Mouse (Mus musculus) embryonic stem cell, embryonic (primary cell): ENCODE results near the gene Bag2.
"Not testable (repeated sequence)": the region's sequence is repeated elsewhere in the genome, so short reads cannot be mapped to it uniquely, and the experiment has no call there.

Source experiments
- CTCF ChIA-PET, 4 experiments: fragments of 300-600 bp in 2 of 4; fragments of 350-600 bp in 2 of 4; sonication (Branson Sonifier 250); formaldehyde crosslinking; loops; one replicate each; lab custom pipeline; 2022; ENCODE audit warnings: inconsistent platforms in 2 of 4; lab: Charles Lee
- POLR2A ChIA-PET, 4 experiments: fragments of 300-600 bp in 2 of 4; fragments of 350-600 bp in 2 of 4; sonication (Branson Sonifier 250); formaldehyde crosslinking; loops; one replicate each; lab custom pipeline; 2022; ENCODE audit warnings: antibody characterized with exemption in 4 of 4, inconsistent platforms in 1 of 4; lab: Charles Lee

The Bag2 gene

DNA sequence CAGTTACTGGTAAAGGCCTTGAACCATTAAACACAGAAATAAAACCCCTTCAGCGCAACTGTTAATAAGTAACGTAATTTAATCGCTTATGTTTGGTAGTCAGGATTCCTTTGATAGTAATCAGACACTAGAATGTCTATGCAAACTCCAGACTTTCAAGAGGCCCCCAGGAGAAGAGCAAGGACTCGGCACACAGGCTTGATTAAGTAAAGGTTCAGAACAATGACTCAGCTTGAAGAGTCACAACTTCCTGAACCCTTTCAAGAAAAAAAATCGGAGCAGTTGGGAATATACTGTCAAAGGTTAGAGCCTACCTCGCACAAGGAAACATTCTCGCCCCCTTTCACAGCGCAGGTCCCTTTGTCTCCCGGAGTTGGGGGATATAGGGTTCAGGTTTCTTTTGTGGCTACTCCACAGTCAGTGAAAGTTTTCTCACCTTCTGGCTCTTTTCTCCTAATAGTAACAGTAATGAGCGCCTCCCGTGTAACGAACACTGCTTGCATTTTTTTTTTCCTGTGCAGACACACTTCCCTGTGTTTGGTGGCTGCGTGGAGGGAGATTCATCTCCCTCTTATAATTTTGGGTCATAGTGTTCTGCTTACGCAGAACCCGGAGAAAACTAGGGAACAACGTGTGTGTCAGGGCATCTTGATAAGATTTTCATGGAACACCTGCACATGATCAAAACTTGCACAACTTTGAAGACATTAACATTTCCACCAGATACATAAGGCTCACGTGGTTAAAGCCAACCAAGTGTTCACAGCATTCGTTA, 1.1 kb downstream of the Bag2 start:
- POLR2A ChIA-PET, result interaction anchor here in 1 of 4 experiments (0.8 to 1.7 kb wide), 4 partner anchors 11 to 38 kb away, joined by 3 to 4 read pairs (median 4); no protein-coding TSS in a partner anchor
- CTCF ChIA-PET, result interaction anchor here in 1 of 4 experiments (0.9 kb wide), 1 partner anchor 14 kb away, joined by 3 read pairs; no protein-coding TSS in a partner anchor

DNA sequence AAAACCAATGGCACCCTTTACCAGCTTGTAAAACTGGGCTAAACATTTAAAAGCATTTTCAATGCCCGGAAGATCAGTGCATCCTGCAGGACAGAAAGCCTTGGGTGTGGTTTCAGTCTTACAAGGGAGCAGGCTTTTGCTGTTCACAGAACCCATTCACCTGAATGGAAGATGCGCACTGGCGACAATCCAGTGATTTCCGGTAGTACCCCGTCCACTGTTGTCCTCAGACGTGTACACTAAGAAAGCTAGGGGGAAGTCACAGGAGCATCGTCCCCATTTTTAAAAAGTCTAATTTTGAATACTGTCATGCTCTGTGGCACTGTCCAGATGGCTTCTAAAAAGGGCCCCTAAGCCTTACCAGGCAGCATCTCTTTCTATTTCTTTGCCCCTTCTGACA, 1.8 kb downstream of the Bag2 start:
- CTCF ChIA-PET, result interaction anchor here in 1 of 4 experiments (0.9 kb wide), 1 partner anchor 13 kb away, joined by 3 read pairs; no protein-coding TSS in a partner anchor
- POLR2A ChIA-PET, result interaction anchor here in 2 of 4 experiments (0.6 to 1.7 kb wide), 7 partner anchors 10 to 985 kb away, joined by 3 to 4 read pairs (median 3); no protein-coding TSS in a partner anchor

DNA sequence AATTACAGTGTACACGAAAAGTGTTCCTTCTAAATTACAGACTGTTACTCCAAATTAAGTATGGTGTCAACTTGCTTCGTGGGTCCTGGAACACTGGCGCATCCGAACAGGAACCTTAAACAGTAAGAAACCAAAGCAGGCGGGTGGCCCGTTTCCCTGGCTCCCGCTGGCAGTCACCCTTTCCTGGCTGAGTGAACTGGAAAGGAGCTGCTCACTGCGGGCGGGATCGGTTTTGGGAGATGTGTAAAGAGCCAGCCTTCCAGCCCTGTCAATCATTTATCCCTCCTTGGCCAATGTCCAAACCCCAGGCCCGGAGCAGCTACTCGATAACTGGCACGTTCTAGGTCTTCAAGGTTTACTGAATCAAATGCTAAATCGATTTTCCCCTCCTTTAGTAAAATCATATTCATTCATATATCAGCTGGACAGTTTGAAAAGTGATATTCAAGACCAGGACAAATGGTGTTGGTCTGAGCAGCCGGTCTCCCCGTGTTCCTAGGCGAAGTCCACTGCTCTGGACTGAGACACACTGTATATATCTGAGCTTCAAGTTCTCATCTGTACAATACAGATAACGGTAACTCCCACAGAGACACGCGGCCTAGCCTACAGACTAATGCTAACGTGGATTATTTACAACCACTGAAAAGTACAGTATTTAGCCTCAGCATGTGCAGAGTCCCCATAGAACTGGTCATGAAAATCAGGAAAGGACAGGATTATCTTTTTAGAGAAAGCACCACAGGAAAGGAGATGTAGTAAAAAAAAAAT, 2.4 kb downstream of the Bag2 start:
- ChIA-PET POLR2A (interaction anchor here in 2 of 4 experiments (0.6 to 1.7 kb wide), 6 partner anchors 10 to 986 kb away, joined by 3 to 4 read pairs (median 3); no protein-coding TSS in a partner anchor), CTCF (interaction anchor here in 1 of 4 experiments (0.9 kb wide), 1 partner anchor 13 kb away, joined by 3 read pairs; no protein-coding TSS in a partner anchor)

DNA sequence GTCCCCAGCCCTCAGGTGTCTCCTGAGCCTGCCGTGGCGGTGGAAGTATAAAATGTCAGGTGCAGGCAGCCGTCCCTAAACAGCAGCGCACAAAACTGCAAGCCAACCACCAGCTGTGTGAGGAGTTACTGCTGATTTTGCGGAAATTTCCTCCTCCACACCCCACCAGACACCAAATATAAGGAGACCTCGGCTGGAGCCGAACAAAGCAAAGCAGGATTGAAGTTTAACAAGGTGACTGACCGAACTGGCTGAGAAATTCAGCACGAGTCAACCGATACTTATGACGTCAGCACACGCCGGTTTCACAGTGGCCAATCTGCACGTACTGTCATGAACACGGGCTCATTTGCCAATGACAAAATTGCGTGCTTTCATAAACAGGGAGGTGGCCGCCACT, 3.5 kb downstream of the Bag2 start:
- CTCF ChIA-PET, result interaction anchor here in 2 of 4 experiments (0.8 to 2.5 kb wide), 3 partner anchors 11 to 15 kb away, joined by 3 to 10 read pairs (median 3); no protein-coding TSS in a partner anchor

DNA sequence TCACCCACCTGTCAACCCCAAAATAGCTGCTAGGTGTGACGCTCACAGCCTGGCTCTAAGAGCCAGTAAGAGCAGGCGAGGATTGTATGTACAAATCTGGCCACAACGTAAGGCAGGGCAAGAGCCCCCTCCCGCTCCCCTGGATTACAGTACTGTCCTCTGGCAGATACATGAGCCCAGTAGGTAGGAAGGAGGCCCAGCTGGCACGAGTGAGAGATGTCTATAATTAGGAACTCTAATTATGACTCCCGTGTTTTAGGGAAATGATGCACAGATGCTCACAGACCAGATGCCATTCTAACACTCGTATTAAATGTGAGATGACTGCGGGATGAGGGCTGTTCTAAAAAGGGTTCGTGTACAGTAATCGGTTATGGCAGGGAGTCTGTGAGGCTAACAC, 6.3 kb downstream of the Bag2 start:
- POLR2A ChIA-PET, result interaction anchor here in 1 of 4 experiments (1.2 kb wide), 1 partner anchor 19 kb away, joined by 4 read pairs; no protein-coding TSS in a partner anchor

More for the DNA sequence above, 3.5 kb downstream of the Bag2 start:
- POLR2A ChIA-PET, result interaction anchor here in 2 of 4 experiments (1.0 to 1.5 kb wide), 2 partner anchors 9 to 39 kb away, joined by 3 to 7 read pairs; no protein-coding TSS in a partner anchor

DNA sequence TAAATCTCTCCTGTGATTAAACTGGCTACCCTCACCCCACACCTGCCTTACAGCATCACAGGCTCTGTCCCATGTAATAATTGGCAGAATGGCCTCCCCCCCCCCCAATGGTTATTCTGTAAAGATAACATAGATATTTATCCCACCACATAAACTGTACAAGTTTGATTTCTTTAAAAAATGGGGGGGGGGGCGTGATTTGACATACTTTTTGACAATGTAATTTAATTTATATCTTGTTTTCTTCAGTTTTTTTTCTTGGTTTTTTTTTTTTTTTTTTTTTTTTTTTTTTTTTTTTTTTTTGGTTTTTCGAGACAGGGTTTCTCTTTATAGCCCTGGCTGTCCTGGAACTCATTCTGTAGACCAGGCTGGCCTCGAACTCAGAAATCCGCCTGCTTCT, 7.9 kb downstream of the Bag2 start:
- CTCF ChIA-PET, POLR2A ChIA-PET: not testable (repeated sequence)

More for the DNA sequence above, 6.3 kb downstream of the Bag2 start:
- CTCF ChIA-PET, result interaction anchor here in 1 of 4 experiments (1.2 kb wide), 1 partner anchor 9 kb away, joined by 4 read pairs; no protein-coding TSS in a partner anchor

DNA sequence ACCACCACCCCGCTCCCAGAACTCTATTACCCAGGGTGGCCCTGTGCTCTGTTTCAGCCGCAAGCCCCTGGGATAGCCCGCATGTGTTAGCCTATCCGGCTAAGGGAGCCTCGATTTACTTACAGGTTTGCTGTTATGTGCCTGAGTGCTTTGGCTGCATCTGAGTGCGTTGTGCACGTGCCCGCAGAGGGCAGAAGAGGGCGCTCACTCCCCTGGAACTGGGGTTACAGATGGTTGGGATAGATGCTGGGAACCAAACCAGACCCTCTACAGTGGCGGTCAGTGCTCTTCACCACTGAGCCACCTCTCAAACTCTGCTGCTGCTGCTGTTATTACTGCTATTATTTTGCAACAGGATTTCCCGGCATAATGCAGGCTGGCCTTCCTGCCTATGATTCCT, 8.5 kb downstream of the Bag2 start:
- POLR2A ChIA-PET, result interaction anchor here in 1 of 4 experiments (1.2 kb wide), 1 partner anchor 19 kb away, joined by 3 read pairs; no protein-coding TSS in a partner anchor
- CTCF ChIA-PET, result interaction anchor here in 1 of 4 experiments (0.7 kb wide), 1 partner anchor 247 kb away, joined by 9 read pairs; no protein-coding TSS in a partner anchor

DNA sequence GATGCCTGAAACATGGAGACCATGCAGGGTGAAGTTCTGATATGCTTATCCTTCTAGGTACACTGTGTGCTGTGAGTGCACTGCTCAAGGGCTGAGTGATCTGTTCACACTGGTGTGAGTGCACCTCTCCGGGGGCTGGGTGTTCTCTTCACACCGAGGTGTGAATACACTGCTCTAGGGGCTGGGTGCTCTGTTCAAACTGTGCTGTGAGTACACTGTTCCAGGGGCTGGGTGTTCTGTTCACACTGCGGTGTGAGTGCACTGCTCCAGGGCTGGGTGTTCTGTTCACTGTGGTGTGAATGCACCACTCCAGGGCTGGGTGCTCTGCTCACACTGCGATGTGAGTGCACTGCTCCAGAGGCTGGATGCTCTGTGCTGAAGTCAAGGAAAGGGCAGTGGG, 11.7 kb downstream of the Bag2 start:
- ChIA-PET CTCF (interaction anchor here in 1 of 4 experiments (0.6 kb wide), 1 partner anchor 83 kb away, joined by 3 read pairs; no protein-coding TSS in a partner anchor), POLR2A (interaction anchor here in 1 of 4 experiments (0.7 to 1.0 kb wide), 2 partner anchors 9 to 10 kb away, joined by 3 read pairs; no protein-coding TSS in a partner anchor)

DNA sequence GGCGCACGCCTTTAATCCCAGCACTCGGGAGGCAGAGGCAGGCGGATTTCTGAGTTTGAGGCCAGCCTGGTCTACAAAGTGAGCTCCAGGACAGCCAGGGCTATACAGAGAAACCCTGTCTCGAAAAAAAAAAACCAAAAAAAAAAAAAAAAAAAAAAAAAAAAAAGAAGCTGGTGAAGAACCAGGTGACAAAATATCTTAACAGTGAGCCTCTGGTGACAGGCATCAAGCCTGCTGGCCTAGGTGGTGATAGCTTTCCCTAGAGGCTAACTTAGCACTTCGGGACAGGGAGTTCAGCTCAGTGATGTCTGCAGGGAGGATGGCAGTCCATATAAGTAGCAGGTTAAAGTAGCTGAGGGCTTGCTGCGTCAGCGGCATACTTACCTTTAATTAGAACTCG, 12.8 kb downstream of the Bag2 start:
- ChIA-PET POLR2A (interaction anchor here in 1 of 4 experiments (0.6 to 1.4 kb wide), 6 partner anchors 8 to 94 kb away, joined by 3 to 7 read pairs (median 4); partner anchors contain the start of gene Bag2), CTCF (interaction anchor here in 1 of 4 experiments (0.6 to 1.8 kb wide), 3 partner anchors 82 to 243 kb away, joined by 3 to 8 read pairs (median 4); no protein-coding TSS in a partner anchor)

DNA sequence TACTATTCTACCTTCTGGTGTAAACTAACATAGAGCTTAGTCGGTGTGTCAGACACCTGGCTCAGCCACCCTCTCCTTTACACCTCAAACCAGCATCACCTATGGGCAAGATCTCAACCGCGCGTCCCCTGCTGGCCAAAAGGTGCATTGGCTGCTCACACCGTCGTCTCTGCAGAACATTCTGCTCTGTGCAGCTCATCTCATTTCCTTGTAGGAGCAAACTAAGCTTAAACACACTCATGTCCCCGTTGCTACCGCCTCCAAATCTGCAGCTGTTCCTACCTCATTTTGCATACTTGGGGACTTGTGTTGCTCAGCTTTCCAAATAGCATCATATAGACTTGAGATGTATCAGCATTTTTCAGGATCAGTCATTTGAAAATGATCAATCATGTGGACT, 14.7 kb downstream of the Bag2 start:
- POLR2A ChIA-PET, result interaction anchor here in 2 of 4 experiments (0.5 to 1.5 kb wide), 17 partner anchors 9 to 716 kb away, joined by 3 to 5 read pairs (median 3); no protein-coding TSS in a partner anchor
- CTCF ChIA-PET, result interaction anchor here (0.6 to 2.6 kb wide), 20 partner anchors 9 to 325 kb away, joined by 3 to 10 read pairs (median 4); partner anchors contain the start of gene Bag2 (in 1 of the 4)

DNA sequence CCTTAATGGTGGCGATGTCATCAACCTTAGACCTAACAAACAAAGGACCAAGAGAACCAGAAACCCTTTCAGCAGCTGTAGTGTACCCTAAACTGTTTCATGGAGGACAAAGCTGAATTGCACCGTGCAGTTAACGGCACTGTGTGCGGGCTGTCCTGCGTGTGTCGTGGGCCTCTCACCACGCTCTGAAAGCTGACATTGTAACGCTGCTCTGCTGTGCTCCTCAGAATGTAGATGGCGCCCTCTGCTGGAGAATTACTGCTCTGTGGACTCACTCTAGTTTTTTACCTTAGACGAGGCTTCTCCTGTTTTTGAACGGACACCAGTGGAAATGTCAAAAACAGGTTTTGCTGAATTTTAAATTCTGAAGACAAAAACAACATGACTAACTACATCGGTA, 18.3 kb downstream of the Bag2 start:
- CTCF ChIA-PET, result interaction anchor here (0.5 to 2.4 kb wide), 24 partner anchors 8 to 137 kb away, joined by 3 to 11 read pairs (median 4); no protein-coding TSS in a partner anchor

DNA sequence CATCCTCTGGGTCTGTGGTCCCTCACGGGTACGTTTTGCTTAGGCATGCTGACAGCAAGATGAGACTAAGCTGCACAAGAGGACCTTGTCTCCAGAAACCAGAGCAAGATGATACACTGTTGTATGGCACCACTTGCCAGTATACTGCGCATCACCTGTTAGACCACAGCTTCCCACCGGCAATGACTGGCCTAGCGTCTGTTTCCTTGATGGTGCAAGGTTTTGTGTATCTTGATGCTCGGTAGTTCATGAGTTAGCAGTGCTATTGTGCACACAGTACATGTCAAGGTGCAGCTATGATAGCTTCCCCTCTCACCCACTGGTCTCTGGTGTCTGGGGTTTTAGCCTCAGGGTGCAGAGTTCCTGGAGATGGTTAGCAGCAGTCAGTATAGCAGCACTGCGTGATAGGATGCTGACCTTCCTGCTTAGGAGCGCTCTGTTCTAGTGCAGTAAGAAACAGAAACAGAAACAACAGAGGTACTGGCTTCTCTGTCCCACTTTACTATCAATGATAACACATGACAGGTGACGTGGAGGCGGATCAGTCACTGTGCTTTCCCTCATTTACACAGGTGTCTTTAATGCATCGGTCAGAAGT, 18.8 kb downstream of the Bag2 start:
- CTCF ChIA-PET, result interaction anchor here (0.5 to 2.4 kb wide), 23 partner anchors 9 to 137 kb away, joined by 3 to 11 read pairs (median 4); no protein-coding TSS in a partner anchor
- POLR2A ChIA-PET, result interaction anchor here in 2 of 4 experiments (1.2 to 1.5 kb wide), 4 partner anchors 10 to 68 kb away, joined by 3 to 4 read pairs (median 3); partner anchors contain the start of gene Rab23 (in 1 of the 2)

More for the DNA sequence above, 18.3 kb downstream of the Bag2 start:
- POLR2A ChIA-PET, result interaction anchor here in 3 of 4 experiments (0.5 to 1.5 kb wide), 5 partner anchors 11 to 301 kb away, joined by 3 to 4 read pairs (median 3); partner anchors contain the start of gene Rab23 (in 1 of the 3)

DNA sequence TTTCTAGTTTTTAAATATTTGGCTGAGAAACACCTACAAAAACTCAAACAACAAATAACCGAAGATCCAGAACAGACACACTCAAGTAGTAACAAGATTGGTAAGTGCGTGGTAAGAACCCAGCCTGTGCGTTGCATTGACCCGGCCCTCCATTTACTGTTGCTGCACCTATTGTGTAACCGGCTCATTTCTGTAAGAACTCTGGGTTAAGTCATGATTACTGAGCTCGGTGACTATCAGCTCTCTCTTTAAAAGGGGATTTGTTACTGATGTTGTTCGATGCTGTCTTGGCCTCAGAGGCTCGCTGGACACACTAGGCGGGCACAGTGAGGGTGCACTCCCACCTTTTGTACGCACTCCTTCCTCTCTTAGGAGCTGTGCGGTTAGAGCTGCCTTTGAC, 19.3 kb downstream of the Bag2 start:
- POLR2A ChIA-PET, result interaction anchor here in 2 of 4 experiments (1.2 to 1.3 kb wide), 2 partner anchors 11 to 67 kb away, joined by 3 read pairs; no protein-coding TSS in a partner anchor
- CTCF ChIA-PET, result interaction anchor here in 3 of 4 experiments (0.9 to 2.4 kb wide), 8 partner anchors 9 to 75 kb away, joined by 3 to 11 read pairs (median 6); no protein-coding TSS in a partner anchor

DNA sequence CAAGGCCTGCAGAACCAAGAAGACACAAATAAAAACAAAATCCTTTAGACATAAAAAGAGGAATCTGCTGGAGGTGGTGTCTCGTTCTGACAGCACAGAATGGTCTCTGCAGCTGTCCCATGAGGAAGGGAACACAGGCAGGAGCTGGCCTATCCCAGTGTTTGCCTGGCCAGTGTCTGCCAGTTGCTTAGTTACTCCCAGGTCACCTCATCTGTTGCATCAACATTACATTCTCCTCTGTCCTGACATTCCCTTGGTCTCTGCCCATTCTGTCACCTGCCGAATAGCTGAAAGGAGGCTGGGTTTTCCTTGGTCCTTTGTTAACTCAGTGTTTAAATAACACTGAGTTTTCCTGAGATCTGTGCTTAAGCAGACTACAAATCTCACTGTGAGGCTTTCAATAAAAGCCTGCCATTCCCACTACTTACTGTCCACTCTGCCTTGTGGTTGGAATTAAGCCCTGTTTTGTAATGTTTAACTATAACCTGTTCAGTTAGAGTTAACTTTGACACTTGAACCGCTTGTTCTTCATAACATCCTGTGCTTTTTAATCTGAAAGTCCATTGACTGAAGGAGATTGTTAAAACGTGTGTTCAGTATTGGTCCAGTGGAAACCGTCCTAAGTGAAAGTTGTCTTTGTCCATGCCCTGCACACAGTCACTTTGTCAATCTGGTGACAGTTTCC, 23.5 kb downstream of the Bag2 start:
- ChIA-PET POLR2A (interaction anchor here in 2 of 4 experiments (0.6 to 1.8 kb wide), 5 partner anchors 9 to 21 kb away, joined by 3 to 6 read pairs (median 3); no protein-coding TSS in a partner anchor), CTCF (interaction anchor here in 1 of 4 experiments (1.1 to 2.2 kb wide), 3 partner anchors 9 to 71 kb away, joined by 3 to 7 read pairs (median 6); no protein-coding TSS in a partner anchor)

DNA sequence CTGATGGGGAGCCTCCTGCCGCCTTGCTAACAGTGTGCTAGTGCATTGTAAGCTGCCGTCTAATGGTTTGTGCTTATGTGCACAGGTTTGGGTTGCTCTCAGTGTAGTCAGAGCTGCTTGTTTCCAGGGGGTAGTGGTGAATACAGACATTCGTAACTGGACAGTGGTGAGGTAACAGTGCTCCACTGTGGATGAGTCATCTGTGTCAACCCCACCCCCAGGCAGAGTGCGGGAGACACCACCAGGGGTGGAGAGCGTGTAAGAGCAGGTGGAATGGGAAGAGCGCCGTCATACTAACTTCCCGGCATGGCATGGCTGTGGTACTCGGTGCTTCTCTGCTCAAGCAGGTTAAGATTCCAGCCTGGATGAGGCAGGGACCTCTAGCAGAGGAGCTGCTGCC, 24.6 kb downstream of the Bag2 start:
- ChIA-PET POLR2A (interaction anchor here in 2 of 4 experiments (0.7 to 1.8 kb wide), 6 partner anchors 8 to 62 kb away, joined by 3 to 6 read pairs (median 4); no protein-coding TSS in a partner anchor), CTCF (interaction anchor here in 1 of 4 experiments (1.1 to 2.2 kb wide), 2 partner anchors 10 to 70 kb away, joined by 3 to 7 read pairs; no protein-coding TSS in a partner anchor)

DNA sequence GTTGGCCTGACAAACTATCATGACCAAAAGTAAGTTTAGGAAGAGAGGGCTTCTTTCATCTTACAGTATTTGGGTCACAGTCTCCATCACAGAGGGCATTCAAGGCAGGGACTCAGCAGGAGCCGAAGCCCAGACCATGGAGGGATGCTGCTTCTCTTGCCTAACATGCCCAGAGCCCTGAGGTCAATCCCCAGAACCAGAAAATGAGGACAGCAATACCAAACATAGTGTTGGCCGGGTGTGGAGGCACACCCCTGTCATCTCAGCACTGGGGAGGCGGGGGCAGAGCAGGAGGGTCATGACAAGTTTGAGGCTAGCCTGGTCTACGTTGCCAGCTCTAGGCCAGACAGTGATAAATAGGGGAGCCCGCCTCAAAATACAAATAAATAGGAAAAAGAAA, 32.5 kb downstream of the Bag2 start:
- ChIA-PET CTCF (interaction anchor here in 1 of 4 experiments (1.0 kb wide), 1 partner anchor 14 kb away, joined by 4 read pairs; no protein-coding TSS in a partner anchor), POLR2A (interaction anchor here in 3 of 4 experiments (0.5 to 1.7 kb wide), 9 partner anchors 9 to 183 kb away, joined by 3 to 7 read pairs (median 4); partner anchors contain the start of genes Dst (in 1 of the 3) and Zfp451 (in 1 of the 3))
